Mouse (Mus musculus): Measurements from ENCODE around the gene Slc25a21. TPM values are rescaled to one million over a fixed set of nuclear protein-coding genes. Genes with fewer than 3 reads are reported as not detected.

Slc25a21 gene
- total RNA-seq, 1 experiment, result 0.54 TPM

DNA sequence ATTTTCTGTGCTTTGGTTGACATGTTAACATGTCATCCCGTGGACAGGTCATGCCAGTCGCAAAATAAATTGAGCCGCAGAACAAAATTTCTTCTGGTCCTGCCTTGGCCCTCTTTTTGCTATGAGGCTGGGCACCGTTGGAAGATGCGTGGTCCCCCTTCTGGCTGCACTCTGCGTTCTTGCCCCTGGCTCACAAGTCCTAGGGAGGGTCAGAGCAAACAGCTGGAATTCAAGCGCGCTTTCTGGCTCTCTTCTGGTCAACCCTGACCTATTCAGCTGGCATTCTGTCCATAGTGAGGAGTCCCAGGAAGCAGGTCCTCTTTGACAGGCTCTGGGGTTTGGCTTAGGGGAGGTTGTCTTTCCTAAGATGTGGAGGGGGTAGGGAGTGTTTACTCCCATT lies 508.4 kb downstream of the Slc25a21 start:
- Histone ChIP-seq H3K4me3 (ENCODE audit: insufficient read depth in 1 of 2, low read depth in 1 of 2, low read length in 2 of 2, poor library complexity in 1 of 2, severe bottlenecking in 1 of 2) (no peak overlapping the region), H3K9me3 (ENCODE audit: control insufficient read depth, insufficient read depth, low read depth, low read length) (no peaks in the 10 kb centered on the region), H3K9ac (ENCODE audit: insufficient read depth, low read depth, low read length, poor library complexity, severe bottlenecking) (no peak overlapping the region), H3K4me1 (ENCODE audit: control insufficient read depth in 2 of 2, insufficient read depth in 2 of 2, low read length in 2 of 2, poor library complexity in 1 of 2) (peaks cover 0 to 5% of the 10 kb centered on the region in 2 experiments; a peak in 1 of 4 replicates), H3K27ac (ENCODE audit: insufficient read depth, low read depth, low read length, poor library complexity, severe bottlenecking) (no peak overlapping the region), H3K36me3 (ENCODE audit: control insufficient read depth, insufficient read depth, low read length, poor library complexity, severe bottlenecking) (no peaks in the 10 kb centered on the region)
- in situ Hi-C loops (cut with MboI; ENCODE audit: low sequenced_read_pairs in 2 of 2, unreplicated experiment in 2 of 2), result loop anchor here (25.0 kb wide), 2 partner anchors 498 to 1523 kb away; partner anchors contain the start of genes Slc25a21 (in 1 of the 2) and Sstr1 (in 1 of the 2)
- no peak for DNase-seq (ENCODE audit: low read depth, low spot score)
- TF ChIP-seq HCFC1 (IDR thresholded peaks at IDR 0.05; ENCODE audit: borderline replicate concordance, insufficient read depth, low read length) (no peak), ZNF384 (IDR thresholded peaks at IDR 0.05; ENCODE audit: low read depth, low read length) (no peak)

DNA sequence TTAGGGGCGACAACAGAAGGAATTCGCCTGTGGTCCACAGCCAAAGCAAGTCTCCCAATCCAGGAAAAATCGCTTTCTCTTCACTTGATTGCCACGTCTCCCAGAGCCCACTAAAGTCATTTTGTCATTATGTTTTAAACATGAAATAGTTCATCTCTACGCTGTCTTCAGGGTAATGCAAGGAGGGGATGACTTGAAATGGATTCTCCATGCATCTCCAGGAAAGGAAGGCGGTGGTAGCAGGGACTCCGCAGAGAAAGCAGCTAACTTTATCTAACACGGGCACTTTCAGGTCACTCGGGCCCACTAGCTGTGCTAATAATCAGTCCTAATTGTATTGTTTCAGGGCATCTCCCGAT lies 508.8 kb downstream of the Slc25a21 start:
- no peak for TF ChIP-seq MAFK (IDR thresholded peaks at IDR 0.05; ENCODE audit: insufficient read depth, low read depth, low read length)
- no peak for TF ChIP-seq CHD2 (IDR thresholded peaks at IDR 0.05; ENCODE audit: low read depth, low read length)
- TF ChIP-seq HCFC1 (IDR thresholded peaks at IDR 0.05; ENCODE audit: borderline replicate concordance, insufficient read depth, low read length), result no peak
- TF ChIP-seq ZNF384 (IDR thresholded peaks at IDR 0.05; ENCODE audit: low read depth, low read length), result no peak
- no peak for TF ChIP-seq ZC3H11A (IDR thresholded peaks at IDR 0.05; ENCODE audit: borderline replicate concordance, low read depth, low read length)
- Histone ChIP-seq H3K9ac (ENCODE audit: insufficient read depth, low read depth, low read length, poor library complexity, severe bottlenecking) (no peak overlapping the region), H3K9me3 (ENCODE audit: control insufficient read depth, insufficient read depth, low read depth, low read length) (no peaks in the 10 kb centered on the region), H3K4me3 (ENCODE audit: insufficient read depth in 1 of 2, low read depth in 1 of 2, low read length in 2 of 2, poor library complexity in 1 of 2, severe bottlenecking in 1 of 2) (no peak overlapping the region), H3K4me1 (ENCODE audit: control insufficient read depth in 2 of 2, insufficient read depth in 2 of 2, low read length in 2 of 2, poor library complexity in 1 of 2) (peaks cover 0 to 5% of the 10 kb centered on the region in 2 experiments; a peak in 1 of 4 replicates), H3K27ac (ENCODE audit: insufficient read depth, low read depth, low read length, poor library complexity, severe bottlenecking) (no peak overlapping the region), H3K36me3 (ENCODE audit: control insufficient read depth, insufficient read depth, low read length, poor library complexity, severe bottlenecking) (no peaks in the 10 kb centered on the region)
- in situ Hi-C loops (cut with MboI; ENCODE audit: low sequenced_read_pairs in 2 of 2, unreplicated experiment in 2 of 2), result loop anchor here (25.0 kb wide), 2 partner anchors 499 to 1524 kb away; partner anchors contain the start of genes Slc25a21 (in 1 of the 2) and Sstr1 (in 1 of the 2)
- no peak for DNase-seq (ENCODE audit: low read depth, low spot score)

DNA sequence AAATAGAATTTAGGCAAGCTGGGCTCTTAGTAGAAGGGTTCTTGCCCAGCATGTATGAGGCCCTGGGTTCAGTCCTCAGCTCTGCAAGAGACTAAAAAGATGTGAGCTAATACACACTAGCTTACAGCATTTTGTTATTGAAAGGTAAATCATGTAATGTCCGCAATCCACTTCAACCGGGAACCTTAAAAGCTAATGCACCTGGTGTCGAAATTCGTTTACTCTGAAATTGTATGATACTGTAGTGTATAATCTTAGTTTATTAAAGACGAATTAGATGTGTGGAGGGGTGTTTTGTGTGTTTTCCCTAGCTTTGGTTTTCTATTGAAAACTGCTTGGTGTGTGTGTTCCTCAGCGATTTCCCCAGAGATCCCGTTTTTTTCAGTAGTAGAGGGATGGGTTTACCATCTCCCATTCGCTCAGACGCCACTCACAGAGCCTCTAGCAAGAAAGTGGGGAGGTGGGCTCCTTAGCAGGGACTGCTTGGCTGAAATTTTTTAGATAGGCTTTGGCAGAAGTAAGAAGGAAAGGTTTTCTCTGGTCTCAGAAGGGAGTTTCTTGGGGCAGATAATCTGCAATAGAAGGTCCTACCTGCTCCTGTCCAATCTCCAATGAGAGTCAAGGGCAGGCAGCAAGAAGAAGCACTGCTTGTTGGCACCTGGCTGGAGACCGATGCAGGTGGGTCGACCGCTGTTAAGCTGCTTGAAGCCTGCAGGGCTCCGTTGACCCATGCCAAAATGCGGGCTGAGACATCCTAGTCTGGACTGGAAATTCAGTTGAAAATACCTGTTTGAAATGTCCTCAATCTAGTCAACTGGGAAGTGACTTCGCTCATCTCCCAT lies 509.4 kb downstream of the Slc25a21 start:
- Histone ChIP-seq H3K9ac (ENCODE audit: insufficient read depth, low read depth, low read length, poor library complexity, severe bottlenecking) (no peak overlapping the region), H3K9me3 (ENCODE audit: control insufficient read depth, insufficient read depth, low read depth, low read length) (no peaks in the 10 kb centered on the region), H3K36me3 (ENCODE audit: control insufficient read depth, insufficient read depth, low read length, poor library complexity, severe bottlenecking) (no peaks in the 10 kb centered on the region), H3K4me3 (ENCODE audit: insufficient read depth in 1 of 2, low read depth in 1 of 2, low read length in 2 of 2, poor library complexity in 1 of 2, severe bottlenecking in 1 of 2) (no peak overlapping the region), H3K4me1 (ENCODE audit: control insufficient read depth in 2 of 2, insufficient read depth in 2 of 2, low read length in 2 of 2, poor library complexity in 1 of 2) (peaks cover 0 to 5% of the 10 kb centered on the region in 2 experiments; a peak in 1 of 4 replicates), H3K27ac (ENCODE audit: insufficient read depth, low read depth, low read length, poor library complexity, severe bottlenecking) (no peak overlapping the region)
- TF ChIP-seq MAFK (IDR thresholded peaks at IDR 0.05; ENCODE audit: insufficient read depth, low read depth, low read length) (no peak), CHD2 (IDR thresholded peaks at IDR 0.05; ENCODE audit: low read depth, low read length) (no peak), ZNF384 (IDR thresholded peaks at IDR 0.05; ENCODE audit: low read depth, low read length) (no peak), ZC3H11A (IDR thresholded peaks at IDR 0.05; ENCODE audit: borderline replicate concordance, low read depth, low read length) (no peak), HCFC1 (IDR thresholded peaks at IDR 0.05; ENCODE audit: borderline replicate concordance, insufficient read depth, low read length) (no peak)
- DNase-seq (ENCODE audit: low read depth, low spot score), result no peak
- in situ Hi-C loops (cut with MboI; ENCODE audit: low sequenced_read_pairs in 2 of 2, unreplicated experiment in 2 of 2), result loop anchor here (25.0 kb wide), 2 partner anchors 499 to 1524 kb away; partner anchors contain the start of genes Slc25a21 (in 1 of the 2) and Sstr1 (in 1 of the 2)

DNA sequence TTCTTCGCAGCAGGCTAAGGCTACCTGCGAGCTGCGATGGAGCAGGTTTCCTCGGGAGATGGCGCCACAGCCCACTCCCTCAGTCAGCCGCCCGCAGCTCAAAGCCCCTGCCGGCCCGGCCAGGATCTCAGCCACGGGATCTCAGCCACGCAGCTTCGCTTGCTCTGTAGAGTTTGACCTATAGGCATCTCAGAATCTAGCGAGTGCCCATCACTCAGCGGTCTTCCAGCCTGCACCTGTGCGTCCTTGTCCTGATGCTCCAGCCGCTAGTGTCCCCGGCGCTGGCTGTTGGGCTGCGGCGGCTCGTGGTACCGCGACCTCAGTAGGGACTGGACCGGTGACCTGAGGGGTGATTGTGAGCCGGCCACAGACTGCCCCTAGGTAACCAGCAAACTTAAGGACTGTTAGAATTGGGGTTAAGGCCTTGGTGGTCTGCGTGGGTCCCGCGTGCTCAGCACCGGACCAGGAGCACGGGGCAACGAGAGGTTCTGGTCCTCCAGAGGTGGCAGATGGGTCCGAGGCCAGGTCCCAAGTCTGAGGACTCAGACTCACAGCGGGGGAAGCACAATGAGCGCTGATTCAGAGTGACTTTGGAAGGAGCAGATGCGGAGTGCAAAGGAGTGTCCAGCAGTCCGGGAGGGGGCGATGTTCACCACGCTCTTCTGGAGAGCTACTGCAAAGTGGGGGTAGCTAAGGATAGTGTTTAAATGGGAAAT lies 516.0 kb downstream of the Slc25a21 start:
- in situ Hi-C loops (cut with MboI; ENCODE audit: low sequenced_read_pairs in 2 of 2, unreplicated experiment in 2 of 2), result loop anchor here (5.0 to 25.0 kb wide), 3 partner anchors 506 to 1531 kb away; partner anchors contain the start of genes Slc25a21 (in 1 of the 2) and Sstr1 (in 1 of the 2)
- Histone ChIP-seq H3K9ac (ENCODE audit: insufficient read depth, low read depth, low read length, poor library complexity, severe bottlenecking) (0 out of 2 replicates have a peak overlapping the region, but pooled peaks have one; percentile 2), H3K4me3 (ENCODE audit: insufficient read depth in 1 of 2, low read depth in 1 of 2, low read length in 2 of 2, poor library complexity in 1 of 2, severe bottlenecking in 1 of 2) (peak overlapping the region; percentile 58), H3K36me3 (ENCODE audit: control insufficient read depth, insufficient read depth, low read length, poor library complexity, severe bottlenecking) (no peaks in the 10 kb centered on the region), H3K9me3 (ENCODE audit: control insufficient read depth, insufficient read depth, low read depth, low read length) (no peaks in the 10 kb centered on the region), H3K27ac (ENCODE audit: insufficient read depth, low read depth, low read length, poor library complexity, severe bottlenecking) (no peak overlapping the region), H3K4me1 (ENCODE audit: control insufficient read depth in 2 of 2, insufficient read depth in 2 of 2, low read length in 2 of 2, poor library complexity in 1 of 2) (no peaks in the 10 kb centered on the region)
- peak; percentile 59; the same call in 1 of the 2 replicates for TF ChIP-seq ZC3H11A (IDR thresholded peaks at IDR 0.05; ENCODE audit: borderline replicate concordance, low read depth, low read length)
- TF ChIP-seq HCFC1 (IDR thresholded peaks at IDR 0.05; ENCODE audit: borderline replicate concordance, insufficient read depth, low read length), result no peak
- no peak for TF ChIP-seq ZNF384 (IDR thresholded peaks at IDR 0.05; ENCODE audit: low read depth, low read length)
- no peak for TF ChIP-seq CHD2 (IDR thresholded peaks at IDR 0.05; ENCODE audit: low read depth, low read length)
- TF ChIP-seq MAFK (IDR thresholded peaks at IDR 0.05; ENCODE audit: insufficient read depth, low read depth, low read length), result no peak
- DNase-seq (ENCODE audit: low read depth, low spot score), result no peak
